Mouse (Mus musculus) 3T3-L1 (cell line): Measurements from ENCODE around the gene Nemp1.

Experiments used
- DNase-seq: peaks from one replicate; pipeline ENCODE4 v3.0.0-alpha.2; 2015; ENCODE audit warnings: low read depth, low spot score

The Nemp1 gene

DNA sequence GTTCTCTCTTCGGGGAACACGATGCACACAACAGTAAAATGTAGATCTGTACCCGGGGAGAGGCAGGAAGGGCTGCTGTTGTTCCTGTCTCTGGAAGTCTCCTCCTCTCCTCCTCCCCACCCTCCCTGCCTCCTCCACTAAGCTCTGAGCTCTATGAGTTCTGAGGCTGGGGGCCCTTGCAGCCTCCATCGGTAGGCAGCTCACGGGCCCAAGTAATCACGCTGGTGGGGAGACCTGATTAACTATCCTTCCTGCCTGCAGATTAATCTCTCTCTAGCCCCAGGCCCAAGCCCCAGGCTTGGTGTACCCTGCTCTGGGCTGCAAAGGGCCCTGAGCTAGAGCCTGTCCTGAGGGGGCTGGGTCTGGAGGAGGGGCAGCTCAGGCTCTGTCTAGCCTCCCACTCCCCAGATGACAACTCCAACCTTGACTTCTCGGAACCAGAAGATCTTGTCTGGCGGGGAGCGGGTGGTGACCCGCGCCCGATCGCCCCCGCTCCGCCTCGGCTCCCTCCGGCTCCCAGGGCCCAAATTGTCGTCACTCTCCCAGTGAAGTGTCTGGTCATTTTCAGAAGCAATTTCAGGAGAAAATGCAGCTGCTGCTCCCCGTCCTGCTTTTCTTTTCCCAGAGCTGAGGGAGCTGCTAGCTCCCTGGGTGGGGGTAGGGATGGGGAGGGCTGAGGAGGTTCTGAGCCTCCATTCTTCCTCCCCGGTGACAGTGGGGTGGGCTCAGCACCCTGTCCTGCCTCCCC lies 55.1 kb downstream of the Nemp1 start:
- no peak for DNase-seq

DNA sequence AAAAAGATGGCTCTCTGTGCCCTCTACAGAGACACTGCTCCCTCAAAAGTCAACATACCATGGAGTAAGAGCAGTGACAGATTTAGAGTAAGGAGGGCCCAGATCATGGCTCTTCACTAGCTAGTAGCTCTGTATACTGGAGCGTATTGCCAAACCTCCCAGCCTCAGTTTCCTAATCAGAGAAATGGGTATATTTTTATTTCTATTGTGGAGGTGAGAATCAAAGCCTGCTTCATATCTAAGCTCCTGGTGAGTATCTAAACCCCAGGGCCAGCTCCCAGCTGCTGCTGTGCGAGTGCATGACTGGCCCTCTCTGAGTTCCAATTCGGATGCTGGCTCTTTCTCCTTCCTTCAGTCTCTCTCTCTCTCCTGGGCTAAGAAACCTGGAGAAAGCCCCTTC lies 57.5 kb downstream of the Nemp1 start, which contains the start of gene Tac2:
Gene Tac2, plus strand, starts transcription at position 301 of the 400 bp plus-strand sequence.
- DNase-seq: no peak

DNA sequence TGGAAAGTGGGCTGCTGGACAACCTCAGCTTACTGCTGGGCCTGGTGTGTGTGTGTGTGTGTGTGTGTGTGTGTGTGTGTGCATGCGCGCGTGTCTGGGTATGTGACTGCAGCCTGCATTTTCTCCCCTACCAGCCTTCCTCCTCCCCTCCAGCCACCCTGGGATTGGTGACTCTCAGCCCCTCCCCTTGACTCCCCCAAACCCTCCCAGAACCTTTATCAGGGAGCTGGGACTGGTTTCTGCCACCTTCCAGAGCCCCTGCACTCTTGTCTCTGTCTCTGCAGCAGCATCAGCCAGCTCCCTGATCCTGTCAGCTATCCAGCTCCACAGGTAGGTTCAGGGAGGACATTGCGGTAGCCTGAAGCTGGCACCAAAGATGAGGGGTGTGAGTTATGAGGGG lies 58.4 kb downstream of the Nemp1 start:
- DNase-seq: no peak

DNA sequence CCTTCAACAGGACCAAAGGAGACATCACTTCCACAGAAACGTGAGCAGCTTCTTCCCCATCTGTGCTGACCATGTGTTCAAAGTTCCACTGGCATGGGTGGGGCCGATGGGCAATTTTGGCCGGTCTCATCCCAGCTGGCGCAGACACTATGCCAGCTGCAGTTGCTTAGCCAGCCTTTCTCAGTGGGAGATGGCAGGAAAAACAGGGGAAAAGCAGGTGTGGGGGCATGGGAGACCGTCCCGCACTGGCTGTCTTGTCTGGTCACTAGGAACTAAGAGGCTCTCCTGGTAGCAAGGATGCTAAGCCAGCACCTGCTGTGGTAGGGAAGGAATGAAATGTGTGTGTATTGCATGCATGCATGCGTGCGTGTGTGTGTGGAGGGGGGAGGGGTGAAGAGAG lies 61.7 kb downstream of the Nemp1 start:
- no peak for DNase-seq

DNA sequence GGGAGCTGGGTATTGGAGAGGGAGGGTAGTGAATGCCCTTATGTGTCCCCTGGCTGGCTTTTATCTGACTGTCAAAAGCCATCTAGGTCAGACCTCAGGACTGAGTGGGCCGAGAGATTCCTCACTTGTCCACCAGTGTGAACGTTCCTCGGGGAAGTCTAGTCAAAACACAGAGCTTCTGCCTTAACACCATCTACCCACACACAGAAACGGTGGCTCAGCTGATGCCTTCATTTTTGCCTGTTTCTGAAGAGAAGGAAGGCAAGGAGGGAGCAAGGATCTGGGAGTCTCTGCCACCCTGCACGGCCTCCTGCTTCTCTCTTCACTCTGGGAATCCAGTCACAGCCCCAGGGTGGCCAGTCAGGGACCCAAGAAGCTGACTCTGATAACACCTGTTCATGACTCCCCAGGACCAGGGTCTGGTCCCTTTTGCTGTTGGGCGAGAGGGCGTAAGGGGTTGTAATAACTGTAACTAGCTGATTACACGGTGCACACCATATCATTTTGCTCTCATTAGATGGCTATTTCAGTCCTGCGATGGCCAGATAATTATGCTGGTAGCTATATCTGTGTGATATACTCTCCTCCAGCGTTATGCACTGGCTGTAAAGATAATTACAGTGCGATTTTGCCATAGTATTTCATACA lies 63.7 kb downstream of the Nemp1 start:
- DNase-seq: no peak

DNA sequence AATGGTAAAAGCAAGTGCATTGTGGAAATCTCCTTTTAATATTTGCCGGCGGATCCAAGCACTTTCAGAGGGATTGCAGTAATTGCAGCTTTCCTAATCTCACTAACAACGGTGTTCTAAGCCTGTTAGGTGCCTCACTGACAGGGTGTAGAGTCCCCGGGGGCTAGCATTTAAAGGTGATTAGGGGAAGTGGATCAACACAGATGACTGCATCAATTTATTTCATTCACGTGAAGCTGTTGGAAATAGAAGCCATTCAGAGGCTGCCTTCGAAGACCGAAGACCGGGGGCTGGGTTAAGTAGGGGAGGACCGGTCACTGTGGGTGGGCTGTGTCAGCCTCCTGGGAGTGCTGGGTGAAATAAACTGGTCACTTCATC lies 64.2 kb downstream of the Nemp1 start:
- DNase-seq: no peak

DNA sequence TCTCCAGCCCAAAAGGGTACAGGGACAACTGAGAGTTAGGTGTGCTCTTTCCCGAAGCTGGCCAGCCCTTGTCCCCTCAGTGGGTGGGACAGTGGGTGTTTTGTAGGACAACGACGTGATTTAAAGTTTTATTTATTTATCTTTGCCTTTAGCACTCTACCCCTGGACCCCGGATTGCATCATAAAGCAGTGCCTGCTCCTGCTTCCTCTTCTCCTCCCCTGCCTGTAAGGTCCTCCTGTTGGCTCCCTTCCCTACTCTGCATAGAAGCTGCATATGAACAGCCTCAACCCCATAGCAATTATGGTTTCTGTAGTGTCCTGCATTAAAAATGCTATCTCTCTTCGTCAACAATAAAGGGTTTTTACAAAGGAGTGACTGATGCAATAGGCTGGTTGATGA lies 64.7 kb downstream of the Nemp1 start:
- DNase-seq: no peak

DNA sequence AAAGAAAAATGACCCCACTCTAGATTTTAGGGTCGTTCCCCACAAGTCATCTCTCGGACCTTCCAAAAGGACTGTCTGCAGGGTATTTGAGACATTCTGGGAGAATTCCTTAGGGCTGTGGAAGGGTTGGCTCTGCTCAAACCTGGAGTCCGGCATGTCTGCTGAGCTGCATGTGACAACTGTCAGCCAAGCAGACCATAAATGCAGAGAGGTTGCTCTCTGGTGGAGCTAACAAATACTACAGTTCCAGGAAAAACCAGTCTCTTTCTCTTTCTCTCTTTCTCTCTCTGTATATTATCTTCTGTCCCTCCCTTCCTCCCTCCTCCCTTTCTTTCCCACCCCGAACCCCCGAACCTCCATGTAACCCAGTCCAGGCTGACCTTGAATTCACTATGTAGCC lies 67.7 kb downstream of the Nemp1 start:
- DNase-seq: peak; percentile 61

DNA sequence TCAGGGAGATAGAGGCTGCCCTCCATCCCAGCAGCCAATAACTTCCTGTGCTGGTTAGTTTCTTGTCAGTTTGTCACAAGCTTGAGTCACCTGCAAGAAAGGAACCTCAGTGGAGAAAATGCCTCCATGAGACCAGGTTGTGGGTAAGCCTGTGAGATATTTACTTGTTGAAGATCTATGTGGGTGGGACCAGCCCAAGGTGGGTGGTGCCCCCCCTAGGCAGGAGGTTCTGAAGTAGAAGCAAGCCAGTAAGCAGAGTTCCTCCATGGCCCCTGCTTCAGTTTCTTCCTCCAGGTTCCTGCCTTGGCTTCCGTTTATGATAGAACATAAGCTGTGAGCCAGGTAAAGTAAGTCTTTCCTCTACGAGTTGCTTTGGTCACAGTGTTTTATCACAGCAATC lies 69.6 kb downstream of the Nemp1 start:
- no peak for DNase-seq

DNA sequence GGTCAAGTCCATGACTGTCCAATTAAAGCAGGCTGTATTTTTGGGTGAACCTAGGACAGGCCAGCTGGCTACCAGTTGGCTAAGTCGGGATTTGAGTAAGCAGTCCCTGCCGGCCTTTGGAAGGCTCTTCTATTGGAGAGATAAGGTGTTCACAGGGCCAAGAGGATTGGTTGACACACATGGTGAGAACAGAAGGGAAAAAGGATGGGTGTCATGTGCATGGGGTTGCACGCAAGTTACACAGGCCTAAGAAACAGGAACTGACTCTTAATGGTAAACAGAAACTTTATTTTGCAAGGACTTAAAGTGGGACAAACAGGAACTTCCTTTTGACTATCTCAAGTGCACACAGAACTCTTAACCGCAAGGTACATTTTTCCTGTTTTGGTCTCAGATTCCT lies 70.2 kb downstream of the Nemp1 start:
- DNase-seq: no peak

DNA sequence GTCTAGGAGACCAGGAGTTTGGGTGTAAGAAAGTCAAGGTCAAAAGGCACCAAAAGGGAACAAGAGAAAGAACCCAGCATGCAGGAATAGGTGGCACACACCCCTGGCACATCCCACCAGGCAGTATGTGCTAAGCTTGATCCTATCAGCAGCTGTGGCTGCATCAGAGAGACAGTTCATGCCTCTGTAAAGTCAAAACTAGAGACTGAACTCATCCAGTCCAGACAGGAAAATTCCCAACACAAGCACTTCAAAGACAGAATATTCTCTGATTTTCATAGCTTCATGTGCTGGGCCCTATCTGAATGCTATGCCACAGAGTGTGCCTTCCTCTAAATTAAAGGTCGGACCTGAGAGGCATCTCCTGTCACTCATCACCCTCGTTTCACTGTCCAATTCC lies 70.9 kb downstream of the Nemp1 start:
- no peak for DNase-seq

DNA sequence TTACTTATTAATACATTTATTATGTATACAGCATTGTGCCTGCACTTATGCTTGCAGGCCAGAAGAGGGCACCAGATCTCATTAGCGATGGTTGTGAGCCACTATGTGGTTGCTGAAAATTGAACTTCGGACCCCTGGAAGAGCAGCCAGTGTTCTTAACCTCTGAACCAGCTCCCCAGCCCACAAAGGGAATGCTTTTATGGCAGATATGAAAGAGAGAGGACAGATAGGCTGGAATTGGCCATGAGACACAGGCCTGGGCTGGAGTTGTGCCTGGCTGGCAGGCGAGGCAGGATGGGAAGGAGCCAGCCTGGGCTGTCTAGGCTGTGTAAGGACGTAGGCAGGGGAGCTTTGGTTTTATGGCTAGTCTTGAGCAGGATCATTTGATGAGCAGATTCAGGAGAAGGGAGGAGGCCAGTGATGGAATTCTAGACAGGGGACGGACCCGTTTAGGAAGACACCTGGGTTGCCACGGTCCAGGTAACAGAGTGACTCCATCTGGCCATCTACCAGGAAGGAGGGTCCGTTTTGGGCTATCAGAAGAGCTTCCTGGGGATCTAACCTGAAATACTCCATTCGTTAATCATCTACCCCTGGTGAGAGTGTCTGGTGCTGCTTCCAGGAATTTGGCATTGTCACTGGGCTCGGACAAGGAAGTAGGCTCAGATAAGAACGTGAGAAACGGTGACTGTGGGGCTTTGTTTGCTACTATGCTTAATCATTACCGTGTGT lies 71.6 kb downstream of the Nemp1 start:
- peak; percentile 46 for DNase-seq

DNA sequence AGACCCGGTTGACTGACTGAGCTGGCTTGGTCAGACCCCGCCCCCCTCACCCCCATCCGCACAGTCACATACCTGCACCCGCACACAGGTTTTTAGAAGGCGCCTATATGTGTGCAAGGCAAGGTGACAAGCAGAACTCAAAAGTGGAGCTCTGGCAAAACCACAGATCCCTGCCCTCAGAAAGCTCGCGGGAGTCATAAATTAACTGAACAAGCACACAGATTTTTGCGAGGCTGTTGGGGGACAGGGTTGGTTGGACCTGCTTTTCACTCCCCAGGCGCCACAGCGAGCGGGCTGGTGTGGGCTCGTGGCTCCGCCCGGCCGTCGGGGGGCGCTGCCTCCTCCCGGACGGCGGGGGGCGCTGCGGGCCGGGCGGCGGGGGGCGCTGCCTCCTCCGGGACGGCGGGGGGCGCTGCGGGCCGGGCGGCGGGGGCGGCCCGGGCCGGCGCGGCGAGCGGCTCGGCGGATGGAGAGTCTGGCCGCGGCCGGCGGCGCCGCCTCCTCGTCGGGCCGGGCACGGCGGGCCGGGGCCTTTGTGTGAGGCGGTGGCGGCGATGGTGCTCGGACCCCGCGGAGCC lies 72.5 kb downstream of the Nemp1 start, which contains the start of gene Zbtb39:
Gene Zbtb39, plus strand, starts transcription at position 456 of the 578 bp plus-strand sequence.
- DNase-seq: peak; percentile 80

DNA sequence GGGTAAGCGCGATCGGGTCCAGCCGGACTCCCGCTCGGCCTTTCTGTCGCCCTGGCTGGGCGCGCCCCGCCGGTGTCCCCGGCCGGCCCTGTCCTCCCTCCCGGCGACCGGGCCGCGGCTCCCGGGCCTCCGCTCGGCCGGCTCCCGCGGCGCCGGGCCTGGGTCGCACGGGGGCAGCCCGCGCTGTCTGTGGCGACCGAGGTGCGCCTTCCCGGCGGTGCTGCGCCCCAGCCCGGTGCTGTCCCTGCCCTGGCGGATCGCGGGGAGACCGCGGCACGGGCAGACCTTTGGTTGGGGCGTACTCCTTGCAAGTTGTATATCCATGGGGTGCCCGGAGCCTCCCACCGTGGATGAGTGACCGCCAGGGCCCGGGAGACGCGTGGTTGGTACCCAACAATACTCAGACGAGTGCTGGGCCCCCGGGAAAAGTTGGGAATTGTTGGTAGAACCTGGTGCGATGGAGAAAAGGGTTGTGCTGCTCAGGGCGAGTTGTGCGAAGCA lies 73.0 kb downstream of the Nemp1 start:
- DNase-seq: no peak

DNA sequence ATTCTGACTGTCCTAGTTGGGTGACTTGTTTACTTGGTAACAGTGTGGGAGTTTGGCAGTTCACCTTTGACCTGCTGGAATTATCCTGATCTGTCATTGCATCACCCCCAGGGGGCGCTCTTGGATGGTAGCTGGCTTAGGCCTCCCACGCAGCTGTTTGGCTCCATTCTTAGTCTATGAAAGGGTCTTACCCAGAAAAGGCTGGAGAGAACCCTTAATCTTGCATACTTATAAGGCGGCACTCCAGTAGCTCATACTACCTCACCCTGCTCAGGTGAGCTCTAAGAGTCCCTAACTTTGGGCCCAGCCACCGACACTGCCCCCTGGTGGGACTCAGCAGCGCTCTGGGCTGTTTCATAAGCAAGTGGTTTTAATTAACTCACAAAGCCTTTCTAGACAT lies 78.0 kb downstream of the Nemp1 start:
- peak; percentile 62 for DNase-seq

DNA sequence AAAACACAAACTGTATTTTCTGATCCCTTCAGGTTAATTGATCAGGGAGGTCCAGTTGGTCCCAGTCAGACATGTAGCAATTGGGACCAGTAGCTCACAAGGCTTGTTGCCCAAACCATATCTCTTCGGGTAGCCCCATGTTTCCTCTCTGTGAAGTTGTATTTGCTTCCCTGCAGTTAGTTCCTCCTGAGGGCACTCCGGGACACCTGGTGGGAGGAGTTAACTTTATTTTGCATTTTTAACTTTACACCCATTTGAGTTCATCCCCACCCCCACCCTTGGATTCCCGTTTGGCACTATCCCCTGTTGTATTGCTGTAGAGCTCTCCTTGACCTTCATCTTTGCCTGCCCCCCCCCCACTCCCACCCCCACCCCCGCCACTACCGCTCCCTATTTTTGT lies 79.2 kb downstream of the Nemp1 start:
- DNase-seq: no peak

DNA sequence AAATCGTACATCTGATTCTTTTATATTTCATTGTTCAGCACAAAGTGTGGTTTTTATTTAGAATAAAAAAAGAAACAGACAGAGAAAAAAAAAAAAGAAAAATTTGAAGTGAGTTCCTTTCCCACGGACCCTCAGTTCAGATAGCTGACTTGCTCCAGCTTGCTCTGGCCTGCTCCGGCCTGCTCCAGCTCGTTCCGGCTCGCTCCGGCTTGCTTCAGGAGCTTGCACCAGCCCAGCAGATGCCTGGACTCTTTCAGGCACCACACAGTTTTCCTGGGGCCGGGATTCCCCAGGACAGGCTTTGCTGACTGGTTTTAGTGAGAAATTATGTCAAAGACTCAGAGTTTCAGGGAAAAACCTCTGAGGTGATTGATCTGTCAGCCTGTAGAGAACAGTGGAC lies 80.6 kb downstream of the Nemp1 start:
- no peak for DNase-seq

DNA sequence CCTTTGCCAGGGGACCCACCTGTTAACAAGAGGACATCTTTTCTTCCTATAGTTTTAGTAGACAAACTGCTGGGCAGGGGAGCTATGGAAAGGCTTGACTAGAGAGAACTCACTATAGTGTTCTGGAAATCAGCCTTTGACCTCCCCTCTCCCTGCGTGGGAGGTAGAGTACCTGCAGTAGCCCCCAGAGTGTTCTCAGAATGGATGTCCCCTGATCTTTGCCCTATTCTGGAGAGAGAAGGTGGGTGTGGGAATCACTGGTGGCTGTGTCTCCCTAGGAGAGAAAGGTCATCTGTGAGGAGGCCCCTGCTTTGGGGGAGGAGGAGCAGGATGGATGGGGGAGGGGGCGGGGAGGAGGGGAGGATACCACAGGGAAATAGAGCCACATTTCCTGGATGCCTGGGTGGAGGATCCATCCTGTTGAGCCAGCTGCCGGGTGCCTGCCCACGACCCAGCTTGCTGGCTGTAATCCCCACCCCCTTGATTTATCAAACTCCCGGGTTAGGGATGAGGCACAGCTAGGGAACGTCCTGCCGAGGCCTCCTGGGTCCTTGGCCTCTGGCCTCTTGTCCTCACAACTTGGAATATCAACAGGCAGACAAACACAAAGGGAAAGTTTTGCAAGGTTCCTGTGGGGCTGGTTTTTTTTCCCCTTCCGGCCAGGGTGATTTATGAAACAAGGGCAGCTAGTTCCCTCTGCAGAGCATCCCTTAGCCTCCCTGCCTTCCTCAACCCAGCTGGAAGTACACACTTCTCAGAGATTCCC lies 82.3 kb downstream of the Nemp1 start:
- no peak for DNase-seq

DNA sequence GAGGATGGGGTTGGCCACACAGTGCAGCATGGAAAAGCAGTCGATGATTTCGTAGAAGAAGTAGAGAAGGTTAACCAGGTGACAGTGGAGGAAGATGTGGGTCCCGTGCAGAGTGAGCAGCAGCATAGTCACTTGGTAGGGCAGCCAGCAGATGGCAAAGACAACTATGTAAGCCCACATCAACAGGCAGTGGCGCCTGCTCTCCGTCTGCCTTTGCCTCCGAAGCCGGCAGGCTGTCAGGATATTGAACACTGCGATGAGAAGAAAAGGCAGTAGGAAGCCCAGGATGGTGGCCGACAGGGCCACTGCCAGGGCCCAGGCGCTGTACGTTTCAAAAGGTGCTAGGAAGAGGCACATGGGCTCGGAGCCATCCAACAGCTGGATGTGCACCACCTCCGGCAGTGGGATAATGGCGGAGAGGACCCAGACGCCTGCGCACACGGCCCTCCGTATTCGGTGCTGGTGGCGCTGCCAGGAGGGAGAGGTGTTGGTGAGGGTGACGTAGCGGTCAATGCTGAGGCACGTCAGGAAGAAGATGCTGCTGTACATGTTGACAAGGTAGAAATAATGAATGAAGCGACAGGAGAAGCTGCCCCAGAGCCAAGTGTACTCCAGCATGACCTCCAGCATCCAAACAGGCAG lies 83.6 kb downstream of the Nemp1 start:
- no peak for DNase-seq
